Mouse (Mus musculus) limb, embryonic 11.5 days (tissue): ENCODE results near the gene Pomc. TPM values are rescaled to one million over a fixed set of nuclear protein-coding genes. Genes with fewer than 3 reads are reported as not detected.

Experiments used
- ATAC-seq: fragments of 200-750 bp; cut with Nextera tagmentation; 2 replicates; pipeline ENCODE4 v1.8.0; 2017; ENCODE audit warnings: low read depth; ENCODE audit not compliant: insufficient number of reproducible peaks, low FRiP score, low TSS enrichment
- DNase-seq: peaks from one replicate; pipeline ENCODE4 v3.0.0-alpha.2; 2015; ENCODE audit warnings: low spot score
- H3K27ac ChIP-seq: fragments of 300-500 bp; sonication (generic); replicated peaks from 2 replicates; pipeline ENCODE4 v1.5.1; 2014; ENCODE audit warnings: low read depth, mild to moderate bottlenecking, low read length
- H3K27me3 ChIP-seq: fragments of 300-500 bp; sonication (generic); 2 replicates; pipeline ENCODE4 v1.6.1; 2014; ENCODE audit warnings: mild to moderate bottlenecking, low read length, mixed read lengths; ENCODE audit not compliant: control insufficient read depth, insufficient read depth
- H3K36me3 ChIP-seq: fragments of 300-500 bp; sonication (generic); 2 replicates; pipeline ENCODE4 v1.6.1; 2014; ENCODE audit warnings: mild to moderate bottlenecking, low read length, moderate library complexity, mixed read lengths; ENCODE audit not compliant: control insufficient read depth, insufficient read depth
- H3K4me1 ChIP-seq: fragments of 300-500 bp; sonication (generic); 2 replicates; pipeline ENCODE4 v1.6.1; 2014; ENCODE audit warnings: low read length, mixed read lengths; ENCODE audit not compliant: control insufficient read depth, insufficient read depth
- H3K4me2 ChIP-seq: fragments of 300-500 bp; sonication (generic); 2 replicates; pipeline ENCODE4 v1.6.1; 2014; ENCODE audit warnings: low read depth, mild to moderate bottlenecking, moderate library complexity; ENCODE audit not compliant: severe bottlenecking
- H3K4me3 ChIP-seq: fragments of 300-500 bp; sonication (generic); 2 replicates; pipeline ENCODE4 v1.5.1; 2014; ENCODE audit warnings: low read depth, low read length
- H3K9ac ChIP-seq: fragments of 300-500 bp; sonication (generic); 2 replicates; pipeline ENCODE4 v1.6.1; 2014; ENCODE audit warnings: mild to moderate bottlenecking, low read length
- H3K9me3 ChIP-seq: fragments of 300-500 bp; sonication (generic); 2 replicates; pipeline ENCODE4 v1.6.1; 2016; ENCODE audit warnings: low read length; ENCODE audit not compliant: control insufficient read depth
- WGBS: fragments of 180-500 bp; shearing (Covaris S2); extraction: QIAGEN DNeasy Blood & Tissue Kit; methylation state at CpG from one replicate; pipeline ENCODE4 v1.1.7; 2014; 5-methylcytosine and 5-hydroxymethylcytosine counted together
- polyA plus RNA-seq: library from polyadenylated mRNA; unstranded; fragments of >200 nt; fragmentation: Nextera tagmentation; extraction: Ambion mirVana; gene quantifications from 2 replicates; pipeline ENCODE4 v1.2.1, GENCODE M21; 2014

Gene Pomc
- polyA plus RNA-seq, 1 experiment from 2014 or later, result 4.1 TPM

GRCm38 (mm10) chr12:3980991-3981349 is 26.2 kb downstream of the Pomc start:
- Histone ChIP-seq H3K4me1 (no peaks in the 10 kb centered on the region), H3K36me3 (no peaks in the 10 kb centered on the region), H3K27me3 (no peaks in the 10 kb centered on the region), H3K9ac (no peak overlapping the region), H3K4me2 (peak overlapping the region; percentile 89; the same call in 1 of the 2 replicates), H3K9me3 (no peaks in the 10 kb centered on the region), H3K4me3 (no peak overlapping the region), H3K27ac (no peak overlapping the region)
- 60% methylated on average over 1 of the region's 1 CpGs for WGBS
- ATAC-seq (no peak), DNase-seq (no peak)

GRCm38 (mm10) chr12:3981350-3982131 is 26.8 kb downstream of the Pomc start:
- WGBS, result under 1% methylated on average over 41 of the region's 41 CpGs
- H3K27me3 ChIP-seq, result no peaks in the 10 kb centered on the region
- H3K9me3 ChIP-seq, result no peaks in the 10 kb centered on the region
- no peak overlapping the region for H3K27ac ChIP-seq
- H3K4me2 ChIP-seq, result peak overlapping the region; percentile 89
- no peaks in the 10 kb centered on the region for H3K4me1 ChIP-seq
- H3K4me3 ChIP-seq, result peak overlapping the region; percentile 45
- DNase-seq (peak; percentile 86), ATAC-seq (peak; percentile 88)
- H3K9ac ChIP-seq, result peak overlapping the region; percentile 38
- no peaks in the 10 kb centered on the region for H3K36me3 ChIP-seq

- DNase-seq (no peak), ATAC-seq (no peak)
- WGBS, result 17% methylated on average over 6 of the region's 6 CpGs
- H3K9ac ChIP-seq, result no peak overlapping the region
- no peaks in the 10 kb centered on the region for H3K9me3 ChIP-seq
- H3K4me3 ChIP-seq, result no peak overlapping the region; the same call in 1 of the 2 replicates
- H3K4me2 ChIP-seq, result peak overlapping the region; percentile 89
- no peaks in the 10 kb centered on the region for H3K27me3 ChIP-seq
- H3K27ac ChIP-seq, result no peak overlapping the region
- no peaks in the 10 kb centered on the region for H3K36me3 ChIP-seq
- no peaks in the 10 kb centered on the region for H3K4me1 ChIP-seq
Observed at GRCm38 (mm10) chr12:3982257-3982656, 27.5 kb downstream of the Pomc start.

- DNase-seq, result peak; percentile 86
- H3K36me3 ChIP-seq, result no peaks in the 10 kb centered on the region
- H3K4me3 ChIP-seq, result no peak overlapping the region
- no peak for ATAC-seq
- H3K27ac ChIP-seq, result no peak overlapping the region
- H3K27me3 ChIP-seq, result no peaks in the 10 kb centered on the region
- H3K4me2 ChIP-seq, result no peak overlapping the region
- no peaks in the 10 kb centered on the region for H3K9me3 ChIP-seq
- H3K9ac ChIP-seq, result no peak overlapping the region
- no peaks in the 10 kb centered on the region for H3K4me1 ChIP-seq
- WGBS, result 0% methylated on average over 1 of the region's 1 CpGs
Observed at GRCm38 (mm10) chr12:3983736-3984135, 29.0 kb downstream of the Pomc start.

DNA sequence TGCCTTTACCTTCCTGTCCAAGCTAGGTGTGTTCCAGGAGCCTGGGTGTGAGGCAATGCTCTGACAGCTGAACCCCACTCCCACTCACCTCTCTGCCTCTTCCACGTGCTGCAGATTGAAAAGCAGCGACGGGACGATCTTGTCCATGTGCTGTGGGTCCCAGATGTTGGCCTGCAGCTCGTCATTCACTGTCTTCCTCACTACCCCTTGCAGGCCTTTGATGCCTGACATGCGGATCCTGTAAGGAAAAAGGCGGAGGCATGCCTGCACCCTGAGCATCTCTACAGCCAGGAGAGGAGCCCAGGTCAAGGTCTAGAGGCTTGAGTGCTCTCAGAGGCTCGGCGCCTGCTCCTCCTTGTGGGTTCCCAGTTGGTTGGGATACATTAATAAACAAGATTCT is 29.7 kb downstream of the Pomc start:
- 68% methylated on average over 9 of the region's 9 CpGs for WGBS
- Histone ChIP-seq H3K9ac (no peak overlapping the region), H3K4me1 (no peaks in the 10 kb centered on the region), H3K27ac (no peak overlapping the region), H3K27me3 (no peaks in the 10 kb centered on the region), H3K36me3 (no peaks in the 10 kb centered on the region), H3K4me3 (no peak overlapping the region), H3K9me3 (no peaks in the 10 kb centered on the region), H3K4me2 (no peak overlapping the region)
- ATAC-seq (no peak), DNase-seq (no peak)

- DNase-seq, result no peak
- H3K27me3 ChIP-seq, result no peaks in the 10 kb centered on the region
- no peak overlapping the region for H3K9ac ChIP-seq
- H3K9me3 ChIP-seq, result no peaks in the 10 kb centered on the region
- ATAC-seq, result no peak
- 65% methylated on average over 2 of the region's 2 CpGs for WGBS
- H3K27ac ChIP-seq, result no peak overlapping the region
- no peak overlapping the region for H3K4me3 ChIP-seq
- H3K36me3 ChIP-seq, result no peaks in the 10 kb centered on the region
- H3K4me2 ChIP-seq, result no peak overlapping the region
- no peaks in the 10 kb centered on the region for H3K4me1 ChIP-seq
Observed at GRCm38 (mm10) chr12:3989943-3990342, 35.2 kb downstream of the Pomc start.

GRCm38 (mm10) chr12:3991047-3991446 is 36.3 kb downstream of the Pomc start:
- DNase-seq (no peak), ATAC-seq (no peak)
- no peaks in the 10 kb centered on the region for H3K4me1 ChIP-seq
- no peaks in the 10 kb centered on the region for H3K27me3 ChIP-seq
- no peak overlapping the region for H3K9ac ChIP-seq
- no peak overlapping the region for H3K4me2 ChIP-seq
- no peaks in the 10 kb centered on the region for H3K36me3 ChIP-seq
- no peak overlapping the region for H3K4me3 ChIP-seq
- H3K27ac ChIP-seq, result no peak overlapping the region
- WGBS, result 90% methylated on average over 3 of the region's 3 CpGs
- H3K9me3 ChIP-seq, result no peaks in the 10 kb centered on the region

- no peak for DNase-seq
- Histone ChIP-seq H3K36me3 (no peaks in the 10 kb centered on the region), H3K4me1 (no peaks in the 10 kb centered on the region), H3K4me2 (no peak overlapping the region), H3K27me3 (no peaks in the 10 kb centered on the region), H3K27ac (no peak overlapping the region), H3K9me3 (no peaks in the 10 kb centered on the region), H3K9ac (no peak overlapping the region), H3K4me3 (no peak overlapping the region)
- WGBS, result 89% methylated on average over 9 of the region's 9 CpGs
- no peak for ATAC-seq
Observed at GRCm38 (mm10) chr12:3996749-3997148, 42.0 kb downstream of the Pomc start.

DNA sequence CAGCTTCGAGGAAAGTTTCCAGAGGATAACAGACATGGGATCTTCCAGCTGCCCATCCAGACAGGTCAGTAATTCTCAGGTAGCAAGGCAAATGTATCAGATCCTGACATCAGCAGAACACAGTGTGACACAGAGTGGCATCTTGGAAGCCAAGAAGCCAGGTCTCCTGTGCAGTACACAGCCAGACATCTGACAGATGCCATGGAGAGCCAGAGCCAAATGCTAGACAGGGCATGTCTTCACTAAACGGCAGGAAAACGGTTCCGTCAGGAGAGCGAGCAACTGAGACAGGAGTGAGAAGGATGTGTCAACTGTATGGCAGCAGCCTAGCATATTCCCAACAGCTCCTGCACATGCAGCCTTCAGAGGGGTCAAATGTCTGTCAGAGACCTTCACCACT is 45.7 kb downstream of the Pomc start:
- H3K27me3 ChIP-seq, result no peaks in the 10 kb centered on the region
- no peak overlapping the region for H3K27ac ChIP-seq
- ATAC-seq, result no peak
- H3K4me2 ChIP-seq, result no peak overlapping the region
- 95% methylated on average over 5 of the region's 5 CpGs for WGBS
- no peak overlapping the region for H3K9ac ChIP-seq
- no peak for DNase-seq
- H3K4me3 ChIP-seq, result no peak overlapping the region
- no peaks in the 10 kb centered on the region for H3K4me1 ChIP-seq
- no peaks in the 10 kb centered on the region for H3K9me3 ChIP-seq
- no peaks in the 10 kb centered on the region for H3K36me3 ChIP-seq
